Mouse (Mus musculus) stomach, postnatal 0 days (tissue): Measurements from ENCODE around the gene Med16.

Experiments
- CTCF ChIP-seq: IDR thresholded peaks from 2 replicates; pipeline ENCODE4 v1.5.1; 2016; ENCODE audit warnings: antibody characterized with exemption, low read depth, mild to moderate bottlenecking, moderate library complexity
- EP300 ChIP-seq: optimal IDR thresholded peaks from 2 replicates; pipeline ENCODE3; 2016; ENCODE audit warnings: antibody characterized with exemption

DNA sequence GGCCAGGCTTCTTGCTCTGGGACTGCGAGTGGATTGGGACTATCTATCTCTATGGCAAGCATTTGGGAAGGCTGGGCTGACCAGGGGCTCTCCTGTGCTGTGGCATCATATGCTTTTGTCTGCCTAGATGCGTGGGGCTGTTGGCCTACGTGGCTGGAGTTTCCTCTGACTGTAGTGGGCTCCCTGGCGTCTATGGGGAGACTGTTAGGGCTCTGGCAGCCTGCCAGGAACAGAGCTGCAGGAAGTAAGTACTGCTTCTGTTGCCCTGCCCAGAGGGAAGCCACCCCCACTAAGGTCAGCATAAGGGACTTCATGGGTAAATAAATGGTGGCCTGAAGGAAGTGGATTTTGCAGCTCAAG, 51.3 kb downstream of the Med16 start:
- no peak for TF ChIP-seq CTCF
- no peak for TF ChIP-seq EP300
